Mouse (Mus musculus) cortical plate, adult 2 months (tissue): ENCODE results near the gene Ramp1. TPM values are rescaled to one million over a fixed set of nuclear protein-coding genes. Genes with fewer than 3 reads are reported as not detected.
A peak's percentile ranks its signal among the peaks of the same experiment; 100 is the strongest.

Experiments
- H3K27ac ChIP-seq: fragments of 200-500 bp; 2 replicates; pipeline ENCODE4 v1.5.1; 2012; ENCODE audit warnings: low read length, control low read depth, inconsistent platforms; ENCODE audit not compliant: insufficient read depth
- H3K4me1 ChIP-seq: fragments of 200-500 bp; 2 replicates; pipeline ENCODE4 v1.6.1; 2011; ENCODE audit warnings: low read length; ENCODE audit not compliant: control insufficient read depth, insufficient read depth
- H3K4me3 ChIP-seq: fragments of 200-500 bp; 2 replicates; pipeline ENCODE4 v1.5.1; 2011; ENCODE audit warnings: mild to moderate bottlenecking, low read length, control low read depth; ENCODE audit not compliant: insufficient read depth
- CTCF ChIP-seq: fragments of 200-500 bp; IDR thresholded peaks from 2 replicates; pipeline ENCODE4 v1.5.1; 2011; ENCODE audit warnings: mild to moderate bottlenecking, control low read depth, low read length; ENCODE audit not compliant: insufficient read depth; ENCODE audit errors: extremely low read depth
- POLR2A ChIP-seq: fragments of 200-500 bp; IDR thresholded peaks from 2 replicates; pipeline ENCODE4 v1.6.1; 2011; ENCODE audit warnings: mild to moderate bottlenecking, low read length, control low read depth; ENCODE audit not compliant: insufficient read depth; ENCODE audit errors: extremely low read depth
- polyA plus RNA-seq: library from polyadenylated mRNA; depleted of rRNA; stranded (reverse); fragments of >200 nt; gene quantifications from 2 replicates; pipeline ENCODE4 v1.2.3, GENCODE M21; 2012; rRNA removed

The Ramp1 gene
- polyA plus RNA-seq, result 76.5 and 76.6 TPM in 2 replicates

DNA sequence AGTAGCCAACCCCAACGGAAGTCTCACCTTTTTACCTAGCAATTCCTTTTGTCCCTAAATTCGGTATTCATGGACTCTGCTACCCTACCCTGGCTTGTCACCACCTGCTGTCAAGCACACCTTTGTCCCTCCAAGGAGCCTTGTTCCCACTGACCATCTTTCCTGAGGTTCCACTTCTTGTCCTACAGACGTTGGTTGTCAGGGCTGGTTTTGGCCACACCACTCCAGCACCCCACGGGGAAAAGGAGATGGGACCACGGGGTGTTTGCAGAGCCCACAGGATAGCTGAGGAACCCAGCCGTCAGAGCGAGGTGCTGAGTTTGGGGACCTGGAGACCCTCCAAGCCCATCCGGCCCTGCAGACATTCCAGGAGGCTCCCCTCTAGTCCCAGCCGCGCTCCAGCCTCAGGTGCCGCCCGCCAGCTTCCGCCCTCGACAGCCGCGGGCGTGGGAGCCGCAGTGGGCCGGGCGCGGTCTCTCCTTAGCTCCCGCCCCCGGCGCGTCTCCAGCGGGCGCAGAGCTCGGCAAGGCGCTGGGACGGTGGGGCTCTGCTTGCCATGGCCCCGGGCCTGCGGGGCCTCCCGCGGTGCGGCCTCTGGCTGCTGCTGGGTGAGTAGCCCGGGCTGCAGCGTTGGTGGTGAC is at the start of gene Ramp1:
TSS of gene Ramp1 (plus strand) at position 290 of the 641 bp plus-strand sequence.
- TF ChIP-seq CTCF (no peak), POLR2A (no peak)
- H3K4me1 ChIP-seq, result peaks cover 6% of the 10 kb centered on the region; the same call in 1 of the 2 replicates
- H3K27ac ChIP-seq, result peak within 1 kb of the TSS; percentile 74
- H3K4me3 ChIP-seq, result peak within 1 kb of the TSS; percentile 82

DNA sequence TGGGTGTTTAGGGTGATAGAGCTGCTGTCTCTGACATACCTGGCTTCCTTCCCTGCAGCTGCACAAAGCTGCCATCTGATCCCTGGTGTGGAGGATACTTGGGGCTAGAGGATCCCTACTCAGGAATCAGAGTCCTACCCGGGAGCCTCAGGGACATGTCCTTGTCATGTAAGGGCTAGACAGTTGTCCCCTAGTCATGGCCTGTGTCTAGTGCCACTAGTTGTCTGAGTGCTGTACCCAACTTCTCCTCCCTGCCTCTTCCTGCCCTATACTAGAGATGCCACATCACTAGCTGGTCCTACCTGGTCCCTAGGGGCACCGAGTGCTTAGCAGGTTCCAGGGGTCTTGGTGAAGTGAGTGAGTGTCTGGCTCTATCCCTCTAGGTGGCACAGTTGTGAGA is 42.6 kb upstream of the Ramp1 start:
- no peak overlapping the region for H3K27ac ChIP-seq
- H3K4me1 ChIP-seq, result no peaks in the 10 kb centered on the region
- TF ChIP-seq CTCF (no peak), POLR2A (no peak)
- H3K4me3 ChIP-seq, result no peak overlapping the region

- no peak within 1 kb of the TSS for H3K27ac ChIP-seq
- no peaks in the 10 kb centered on the region for H3K4me1 ChIP-seq
- no peak within 1 kb of the TSS for H3K4me3 ChIP-seq
- TF ChIP-seq CTCF (no peak), POLR2A (no peak)
Measured at GRCm38 (mm10) chr1:91144813-91145212, 34.8 kb upstream of the Ramp1 start, which contains the start of gene Rbm44. Rbm44 (plus strand) TSS chr1:91145089.

GRCm38 (mm10) chr1:91151509-91151908 is 28.1 kb upstream of the Ramp1 start:
- H3K4me1 ChIP-seq, result no peaks in the 10 kb centered on the region
- TF ChIP-seq CTCF (no peak), POLR2A (no peak)
- no peak overlapping the region for H3K4me3 ChIP-seq
- H3K27ac ChIP-seq, result no peak overlapping the region

- TF ChIP-seq POLR2A (no peak), CTCF (no peak)
Measured at GRCm38 (mm10) chr1:91166798-91167197, 12.8 kb upstream of the Ramp1 start.

DNA sequence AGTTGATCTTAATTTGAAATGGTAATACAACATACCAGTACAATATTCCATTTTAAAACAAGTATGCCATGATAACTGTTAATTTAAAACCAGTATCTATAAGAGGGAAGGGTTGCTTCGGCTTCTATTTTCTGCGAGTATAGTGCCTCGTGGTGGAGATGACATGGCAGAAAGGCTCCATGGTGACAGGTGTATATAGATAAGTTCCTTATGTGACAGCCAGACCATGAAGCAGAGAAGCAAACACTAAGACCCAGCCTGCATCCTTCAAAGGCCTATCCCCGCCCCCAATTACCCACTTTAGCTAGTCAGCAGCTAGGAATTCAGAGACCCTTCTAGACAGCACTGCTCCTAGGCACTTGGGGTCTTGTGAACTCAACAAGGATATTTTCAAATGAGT is 10.5 kb upstream of the Ramp1 start:
- TF ChIP-seq CTCF, result no peak
- TF ChIP-seq POLR2A, result no peak
- H3K4me3 ChIP-seq, result no peak overlapping the region
- H3K27ac ChIP-seq, result no peak overlapping the region
- H3K4me1 ChIP-seq, result no peaks in the 10 kb centered on the region

More at GRCm38 (mm10) chr1:91166798-91167197, 12.8 kb upstream of the Ramp1 start:
- Histone ChIP-seq H3K27ac (no peak overlapping the region), H3K4me1 (no peaks in the 10 kb centered on the region), H3K4me3 (no peak overlapping the region)

- TF ChIP-seq POLR2A (no peak), CTCF (no peak)
Measured at GRCm38 (mm10) chr1:91174796-91175195, 4.8 kb upstream of the Ramp1 start.

DNA sequence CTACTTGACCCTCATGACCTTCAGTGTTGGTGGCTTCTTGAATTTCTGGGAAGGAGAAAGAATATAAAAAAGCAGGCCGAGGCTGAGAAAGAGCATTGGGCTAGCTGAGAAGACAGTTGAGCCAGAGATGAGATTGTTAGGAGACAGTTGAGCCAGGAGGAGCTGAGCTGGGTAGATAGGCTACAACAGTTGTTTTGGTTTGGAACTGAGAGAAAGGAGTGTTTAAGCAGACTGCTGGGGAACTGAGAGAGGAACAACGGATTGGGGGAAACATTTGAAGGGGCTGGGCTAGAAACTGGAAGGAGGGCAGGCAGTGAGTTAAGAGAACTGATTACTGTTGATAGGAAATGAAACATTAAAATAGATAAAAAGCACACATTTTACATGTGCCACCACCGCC is 3.6 kb upstream of the Ramp1 start:
- Histone ChIP-seq H3K27ac (no peak overlapping the region), H3K4me1 (peaks cover 2% of the 10 kb centered on the region; the same call in 1 of the 2 replicates), H3K4me3 (no peak overlapping the region)
- TF ChIP-seq CTCF (no peak), POLR2A (no peak)

More at GRCm38 (mm10) chr1:91174796-91175195, 4.8 kb upstream of the Ramp1 start:
- Histone ChIP-seq H3K4me3 (no peak overlapping the region), H3K27ac (no peak overlapping the region), H3K4me1 (peaks cover 2% of the 10 kb centered on the region; the same call in 1 of the 2 replicates)

DNA sequence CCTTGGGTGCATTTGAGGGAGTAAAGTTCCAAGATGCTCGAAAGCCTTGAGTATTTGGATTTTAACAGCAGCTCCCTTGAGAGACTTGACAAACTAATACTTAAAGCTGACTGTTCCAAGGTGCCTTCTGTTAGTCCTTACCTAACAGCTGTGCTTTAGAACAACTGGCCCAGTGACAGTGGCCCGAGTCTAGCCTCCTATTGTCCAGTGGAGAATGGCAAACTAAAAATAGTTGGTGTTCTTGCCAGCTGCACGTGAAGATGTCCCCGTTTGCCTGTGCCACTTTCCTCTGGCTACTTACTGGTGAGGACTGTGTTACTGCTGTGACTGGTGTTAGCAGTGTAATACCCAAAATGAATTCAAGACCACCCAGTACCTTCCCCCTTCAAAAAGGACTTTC is 2.8 kb upstream of the Ramp1 start:
- no peak overlapping the region for H3K27ac ChIP-seq
- H3K4me1 ChIP-seq, result peaks cover 4% of the 10 kb centered on the region; the same call in 1 of the 2 replicates
- no peak overlapping the region for H3K4me3 ChIP-seq
- TF ChIP-seq CTCF (no peak), POLR2A (no peak)

- peak overlapping the region; percentile 82; the same call in 1 of the 2 replicates for H3K4me3 ChIP-seq
- TF ChIP-seq POLR2A (no peak), CTCF (peak; percentile 95)
- H3K27ac ChIP-seq, result no peak overlapping the region
- H3K4me1 ChIP-seq, result peaks cover 6% of the 10 kb centered on the region; the same call in 1 of the 2 replicates
Measured at GRCm38 (mm10) chr1:91179086-91179485, 536 bp upstream of the Ramp1 start.
